Mouse (Mus musculus) G1E (cell line): Measurements from ENCODE around the gene Tcf15. TPM values are rescaled to one million over a fixed set of nuclear protein-coding genes. Genes with fewer than 3 reads are reported as not detected.

Source experiments
- ATAC-seq: 2 replicates; pipeline ENCODE4 v1.8.0; 2016; ENCODE audit warnings: mild to moderate bottlenecking; ENCODE audit not compliant: insufficient number of reproducible peaks, poor library complexity, low FRiP score, severe bottlenecking; ENCODE audit errors: extremely low read depth
- DNase-seq: peaks from one replicate; pipeline ENCODE4 v3.0.0; 2012; ENCODE audit warnings: low spot score
- H3K27me3 ChIP-seq: 2 replicates; pipeline ENCODE4 v1.6.1; 2012; ENCODE audit warnings: mild to moderate bottlenecking, low read length, inconsistent platforms; ENCODE audit not compliant: insufficient read depth
- H3K36me3 ChIP-seq: replicated peaks from 2 replicates; pipeline ENCODE3; 2012; ENCODE audit warnings: mild to moderate bottlenecking, inconsistent platforms
- H3K4me1 ChIP-seq: 2 replicates; pipeline ENCODE4 v1.6.1; 2012; ENCODE audit warnings: low read depth, low read length, inconsistent platforms, mixed read lengths; ENCODE audit not compliant: insufficient read depth
- H3K4me3 ChIP-seq: 2 replicates; pipeline ENCODE4 v1.5.1; 2012; ENCODE audit warnings: low read depth, mild to moderate bottlenecking, inconsistent platforms, low read length, moderate library complexity, mixed read lengths
- H3K9me3 ChIP-seq: replicated peaks from 2 replicates; pipeline ENCODE4 v1.6.1; 2012; ENCODE audit warnings: inconsistent platforms
- CTCF ChIP-seq: IDR thresholded peaks from 2 replicates; pipeline ENCODE4 v1.5.1; 2012; ENCODE audit warnings: low read depth, low read length, inconsistent platforms, mixed read lengths
- GATA1 ChIP-seq: IDR thresholded peaks from 2 replicates; pipeline ENCODE4 v1.6.1; 2012; ENCODE audit warnings: borderline replicate concordance, low read length, inconsistent platforms, mixed read lengths
- GATA2 ChIP-seq: IDR thresholded peaks from 2 replicates; pipeline ENCODE4 v1.6.1; 2012; ENCODE audit warnings: low read depth, low read length, inconsistent platforms, borderline replicate concordance
- POLR2AphosphoS5 ChIP-seq: IDR thresholded peaks from 2 replicates; pipeline ENCODE4 v1.6.1; 2012; ENCODE audit warnings: low read depth, low read length, inconsistent platforms; ENCODE audit not compliant: insufficient replicate concordance
- TAL1 ChIP-seq: conservative IDR thresholded peaks from 2 replicates; pipeline ENCODE4 v1.6.1; 2012; ENCODE audit warnings: low read depth, low read length, inconsistent platforms, mixed read lengths
- polyA plus RNA-seq: library from polyadenylated mRNA; stranded (reverse); fragments of >175 nt; gene quantifications from 2 replicates; pipeline ENCODE4 v1.2.3, GENCODE M21; 2012
- total RNA-seq, 2 experiments: library from RNA; stranded (forward) in 1 of 2; stranded (reverse) in 1 of 2; fragments of 200-1000 nt in 1 of 2; fragments of >200 nt in 1 of 2; fragmentation: Nextera tagmentation in 1 of 2; gene quantifications; 2 replicates each; pipeline ENCODE4 v1.2.3; 2014 to 2017

The Tcf15 gene
- total and polyA plus RNA-seq, 3 experiments: not detected

DNA sequence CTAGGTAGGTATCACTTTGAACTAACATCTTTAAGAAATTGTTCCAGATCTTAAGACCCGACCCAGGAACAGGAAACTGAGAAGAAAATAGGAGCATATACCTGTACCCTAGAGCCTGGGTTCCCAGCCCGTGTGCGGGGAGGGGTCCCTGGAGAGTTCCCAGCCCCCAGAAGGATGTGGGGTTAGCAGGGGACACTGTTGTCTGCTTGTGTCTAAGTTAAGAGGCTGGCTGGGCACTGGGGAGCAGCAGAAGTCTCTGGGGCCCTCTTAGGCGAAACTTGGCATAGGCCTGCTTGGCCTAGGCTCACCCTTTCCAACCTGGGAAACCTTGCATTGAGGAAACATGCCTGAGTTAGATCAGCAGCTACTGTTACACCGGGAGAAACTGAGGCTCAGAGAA is 1.1 kb downstream of the Tcf15 start:
- H3K4me1 ChIP-seq: peaks cover 4% of the 10 kb centered on the region; the same call in 1 of the 2 replicates
- no peak for ATAC-seq

DNA sequence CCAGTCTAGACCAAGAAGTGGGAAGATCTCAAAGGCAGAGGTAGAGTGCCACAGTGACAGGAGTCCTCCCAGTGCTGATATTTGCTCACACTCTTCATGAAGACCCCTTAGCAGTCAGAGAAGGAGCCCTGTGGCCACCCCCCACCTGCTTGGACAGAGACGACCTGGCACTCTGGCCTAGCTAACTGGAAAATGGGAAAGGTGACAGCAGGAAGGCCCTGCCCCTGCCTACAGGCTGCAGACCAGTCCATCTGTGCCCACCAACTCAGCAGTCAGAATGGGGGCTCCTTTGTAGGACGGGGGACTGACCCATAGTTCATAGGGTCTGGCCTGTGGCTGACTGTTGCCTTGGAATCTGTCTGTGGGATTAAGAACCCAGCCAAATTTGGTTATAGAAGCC is 2.4 kb downstream of the Tcf15 start:
- H3K36me3 ChIP-seq: no peaks in the 10 kb centered on the region
- ATAC-seq (no peak), DNase-seq (no peak)
- peaks cover 5% of the 10 kb centered on the region; the same call in 1 of the 2 replicates for H3K9me3 ChIP-seq
- peaks cover 4% of the 10 kb centered on the region; the same call in 1 of the 2 replicates for H3K4me1 ChIP-seq
- H3K4me3 ChIP-seq: no peak overlapping the region
- TF ChIP-seq TAL1: no peak
- no peak for TF ChIP-seq POLR2AphosphoS5
- no peak for TF ChIP-seq CTCF
- no peak for TF ChIP-seq GATA1
- no peak for TF ChIP-seq GATA2
- peaks cover 21% of the 10 kb centered on the region for H3K27me3 ChIP-seq

More for the DNA sequence above, 1.1 kb downstream of the Tcf15 start:
- peaks cover 5% of the 10 kb centered on the region; the same call in 1 of the 2 replicates for H3K9me3 ChIP-seq
- H3K27me3 ChIP-seq: peaks cover 21% of the 10 kb centered on the region
- no peak overlapping the region for H3K4me3 ChIP-seq
- TF ChIP-seq TAL1 (no peak), GATA1 (no peak), CTCF (no peak), POLR2AphosphoS5 (no peak)
- DNase-seq: no peak
- no peaks in the 10 kb centered on the region for H3K36me3 ChIP-seq

DNA sequence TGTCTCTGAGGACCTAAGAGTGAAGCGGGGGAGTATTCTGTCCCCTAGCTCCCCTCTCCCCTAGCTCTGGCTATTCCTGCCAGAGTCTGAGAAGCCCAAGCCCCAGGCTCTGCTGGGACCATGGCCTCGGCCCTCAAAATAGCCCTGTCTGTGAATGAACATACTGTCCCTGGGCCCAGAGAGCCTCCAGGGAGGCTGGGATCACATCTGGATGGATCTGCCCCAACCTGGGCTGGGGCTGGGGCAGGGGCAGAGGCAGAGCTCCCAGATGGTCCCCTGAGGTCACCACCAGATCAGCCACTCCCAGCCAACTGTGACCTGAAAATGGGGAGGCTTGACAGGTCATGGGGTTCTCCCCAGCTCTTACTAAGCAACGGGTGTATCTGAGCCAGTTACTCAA is 3.7 kb downstream of the Tcf15 start:
- DNase-seq: no peak
- Histone ChIP-seq H3K9me3 (peaks cover 5% of the 10 kb centered on the region; the same call in 1 of the 2 replicates), H3K4me1 (peaks cover under 1% of the 10 kb centered on the region; the same call in 1 of the 2 replicates), H3K36me3 (no peaks in the 10 kb centered on the region), H3K27me3 (peaks cover 19% of the 10 kb centered on the region), H3K4me3 (no peak overlapping the region)
- ATAC-seq: no peak
- TF ChIP-seq CTCF: no peak

DNA sequence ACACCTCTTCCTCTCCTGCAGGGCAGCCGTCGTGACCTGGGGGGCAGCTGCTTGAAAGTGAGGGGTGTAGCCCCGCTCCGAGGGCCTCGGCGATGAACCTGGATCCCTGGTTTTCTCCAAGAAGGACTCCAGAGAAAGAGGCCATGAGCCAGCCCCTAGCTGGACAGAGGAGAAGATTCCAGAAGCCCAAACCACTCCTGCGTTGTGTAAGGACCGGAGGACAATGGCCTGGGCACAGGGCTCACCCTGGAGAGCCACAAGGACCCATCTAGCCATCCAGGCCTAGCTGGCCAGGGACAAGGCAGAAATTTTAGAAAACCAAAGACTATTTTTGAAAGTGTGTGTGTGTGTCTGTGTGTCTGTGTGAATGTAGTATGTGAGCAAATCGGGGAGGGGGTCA is 5.3 kb downstream of the Tcf15 start:
- no peak overlapping the region for H3K4me3 ChIP-seq
- no peaks in the 10 kb centered on the region for H3K36me3 ChIP-seq
- no peaks in the 10 kb centered on the region for H3K4me1 ChIP-seq
- H3K9me3 ChIP-seq: peaks cover 2% of the 10 kb centered on the region; the same call in 1 of the 2 replicates
- H3K27me3 ChIP-seq: peaks cover 14% of the 10 kb centered on the region
- DNase-seq: no peak
- ATAC-seq: no peak
- no peak for TF ChIP-seq GATA1
- TF ChIP-seq POLR2AphosphoS5: no peak
- TF ChIP-seq CTCF: no peak
- no peak for TF ChIP-seq GATA2

DNA sequence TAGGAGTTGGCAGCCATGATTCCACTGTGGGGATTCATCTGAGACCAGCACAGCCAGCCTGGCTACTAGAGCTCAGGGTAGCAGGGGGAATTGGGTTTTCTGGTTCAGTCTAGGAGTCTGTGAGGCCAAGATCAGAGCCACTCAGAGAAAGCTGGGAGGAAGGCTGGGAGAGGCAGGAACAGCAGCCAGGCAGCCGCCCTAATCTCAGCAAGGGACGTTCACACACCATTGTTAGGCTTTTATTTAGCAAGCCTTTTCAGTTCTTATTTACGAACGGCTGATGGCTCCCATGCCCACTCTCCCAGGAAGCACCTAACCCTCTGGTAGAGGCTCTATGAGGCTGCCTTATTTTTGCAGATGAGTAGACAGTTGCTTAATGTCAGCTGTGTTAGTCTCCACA is 6.5 kb downstream of the Tcf15 start:
- no peak for DNase-seq
- ATAC-seq: no peak
- no peaks in the 10 kb centered on the region for H3K4me1 ChIP-seq
- no peak overlapping the region for H3K4me3 ChIP-seq
- TF ChIP-seq GATA1 (no peak), POLR2AphosphoS5 (no peak), CTCF (no peak), TAL1 (no peak), GATA2 (no peak)
- H3K27me3 ChIP-seq: peaks cover 13% of the 10 kb centered on the region
- H3K9me3 ChIP-seq: no peaks in the 10 kb centered on the region
- H3K36me3 ChIP-seq: no peaks in the 10 kb centered on the region

DNA sequence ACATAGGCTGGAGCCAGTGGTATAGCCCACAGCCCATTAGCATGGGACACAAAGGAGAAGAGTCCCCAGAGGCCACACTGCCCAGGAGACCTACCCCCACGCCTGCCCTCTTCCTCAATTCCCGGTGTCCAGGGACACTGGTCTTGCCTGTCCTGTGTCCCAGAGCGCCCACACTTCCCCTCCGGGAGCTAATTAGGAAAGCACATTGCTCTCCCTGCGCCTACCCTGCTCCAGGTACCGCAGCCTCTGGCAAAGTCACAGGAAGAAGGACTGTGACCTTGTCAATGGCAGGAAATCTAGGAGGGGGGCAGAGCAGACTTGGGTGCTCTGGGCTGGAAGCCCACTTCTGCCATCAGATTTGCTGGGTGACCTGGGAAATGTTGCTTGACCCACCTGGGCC is 7.0 kb downstream of the Tcf15 start:
- peaks cover 17% of the 10 kb centered on the region for H3K27me3 ChIP-seq
- no peaks in the 10 kb centered on the region for H3K36me3 ChIP-seq
- no peak for ATAC-seq
- H3K4me3 ChIP-seq: no peak overlapping the region
- no peaks in the 10 kb centered on the region for H3K9me3 ChIP-seq
- no peak for DNase-seq
- TF ChIP-seq GATA1: no peak
- no peak for TF ChIP-seq TAL1
- no peak for TF ChIP-seq CTCF
- TF ChIP-seq POLR2AphosphoS5: no peak
- no peak for TF ChIP-seq GATA2
- H3K4me1 ChIP-seq: no peaks in the 10 kb centered on the region

DNA sequence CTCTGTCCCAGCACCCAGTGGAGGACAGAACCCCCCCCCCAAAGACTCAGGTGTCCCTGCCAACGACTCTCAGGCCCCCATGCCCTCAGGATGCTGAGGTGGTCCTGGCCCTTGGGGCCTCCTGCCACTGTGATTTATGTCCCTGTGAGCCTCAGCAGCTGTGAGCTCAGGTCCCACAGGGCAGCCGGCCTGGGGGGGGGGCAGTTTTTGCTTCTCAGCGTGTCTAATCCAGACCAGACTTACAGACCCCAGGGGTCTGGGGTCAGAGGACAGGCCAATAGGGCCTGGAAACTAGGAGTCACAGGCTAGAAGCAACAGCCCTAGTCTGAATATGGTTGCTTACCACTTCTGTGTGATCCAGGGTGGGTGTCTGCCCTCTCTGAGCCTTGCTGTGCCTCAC is 10.0 kb downstream of the Tcf15 start:
- ATAC-seq (no peak), DNase-seq (no peak)
- H3K27me3 ChIP-seq: peaks cover 7% of the 10 kb centered on the region
- H3K9me3 ChIP-seq: no peaks in the 10 kb centered on the region
- no peaks in the 10 kb centered on the region for H3K4me1 ChIP-seq
- TF ChIP-seq TAL1: no peak
- no peak for TF ChIP-seq CTCF
- no peak for TF ChIP-seq GATA1
- no peak for TF ChIP-seq POLR2AphosphoS5
- no peak for TF ChIP-seq GATA2
- no peak overlapping the region for H3K4me3 ChIP-seq
- H3K36me3 ChIP-seq: no peaks in the 10 kb centered on the region
